Mouse (Mus musculus) adrenal gland, postnatal 4 days (tissue): ENCODE results near the gene Rslcan18. TPM values are rescaled to one million over a fixed set of nuclear protein-coding genes. Genes with fewer than 3 reads are reported as not detected.
A peak's percentile ranks its signal among the peaks of the same experiment; 100 is the strongest.
"Not testable (repeated sequence)": the region's sequence is repeated elsewhere in the genome, so short reads cannot be mapped to it uniquely, and the experiment has no call there.

Experiments used
- DNase-seq, 2 experiments: peaks; one replicate each; pipeline ENCODE4 v3.0.0; 2021 to 2022; ENCODE audit warnings: low spot score in 2 of 2, mixed read lengths in 2 of 2
- long read RNA-seq, 2 experiments: library from polyadenylated mRNA; stranded (forward); transcript quantifications; one replicate each; pipeline ENCODE4 v2.0.0; 2021
- total RNA-seq, 2 experiments: library from RNA; stranded (reverse); gene quantifications; 2 replicates each; pipeline ENCODE4 v1.2.3; 2021

The Rslcan18 gene
- under 1 TPM; 0.22 to 0.31 TPM for total RNA-seq
- long read RNA-seq, experiment 1, result 0 reads
- long read RNA-seq, experiment 2, partial matches to known transcripts, result 0 of 1 reads
- long read RNA-seq, experiment 2, other reads (novel, unspliced or antisense), result 1 of 1 reads

GRCm38 (mm10) chr13:67116163-67116562 lies at the start of gene Rslcan18:
Gene Rslcan18, minus strand, starts transcription at chr13:67116263.
- DNase-seq, result not testable (repeated sequence)

GRCm38 (mm10) chr13:67128038-67128721 lies 12.1 kb upstream of the Rslcan18 start:
- peak; percentile 18 to 51 for DNase-seq

GRCm38 (mm10) chr13:67127507-67127906 lies 11.4 kb upstream of the Rslcan18 start:
- not testable (repeated sequence) for DNase-seq

- no peak for DNase-seq
Measured at GRCm38 (mm10) chr13:67124460-67124859, 8.4 kb upstream of the Rslcan18 start.

- DNase-seq, result not testable (repeated sequence)
Measured at GRCm38 (mm10) chr13:67121360-67121759, 5.3 kb upstream of the Rslcan18 start, which contains the start of gene Zfp759. Gene Zfp759, plus strand, starts transcription at chr13:67121660.

- DNase-seq, result no peak
Measured at GRCm38 (mm10) chr13:67113287-67113686, 2.8 kb downstream of the Rslcan18 start.

GRCm38 (mm10) chr13:67112096-67112495 lies 4.0 kb downstream of the Rslcan18 start:
- no peak for DNase-seq

GRCm38 (mm10) chr13:67108821-67109206 lies 7.2 kb downstream of the Rslcan18 start:
- no peak for DNase-seq

GRCm38 (mm10) chr13:67108194-67108820 lies 7.8 kb downstream of the Rslcan18 start, which contains the start of gene Gm28557:
Gene Gm28557, minus strand, starts transcription at chr13:67108604.
- DNase-seq, result peak; percentile 14 to 71

- no peak for DNase-seq
Measured at GRCm38 (mm10) chr13:67107681-67108080, 8.4 kb downstream of the Rslcan18 start.

- DNase-seq, result no peak
Measured at GRCm38 (mm10) chr13:67097876-67098275, 18.2 kb downstream of the Rslcan18 start, which contains the start of gene Zfp708. Gene Zfp708, minus strand, starts transcription at chr13:67097976.

- no peak for DNase-seq
Measured at GRCm38 (mm10) chr13:67090154-67090553, 25.9 kb downstream of the Rslcan18 start.

- DNase-seq, result no peak
Measured at GRCm38 (mm10) chr13:67081946-67082345, 34.1 kb downstream of the Rslcan18 start.

- peak; percentile 42 to 54 for DNase-seq
Measured at GRCm38 (mm10) chr13:67081142-67081713, 34.8 kb downstream of the Rslcan18 start.

GRCm38 (mm10) chr13:67077244-67077643 lies 38.8 kb downstream of the Rslcan18 start:
- DNase-seq, result no peak

GRCm38 (mm10) chr13:67072786-67073185 lies 43.3 kb downstream of the Rslcan18 start:
- no peak for DNase-seq

- DNase-seq, result no peak
Measured at GRCm38 (mm10) chr13:67065386-67065785, 50.7 kb downstream of the Rslcan18 start.

GRCm38 (mm10) chr13:67062427-67062826 lies 53.6 kb downstream of the Rslcan18 start:
- no peak for DNase-seq

GRCm38 (mm10) chr13:67060786-67061358 lies 55.2 kb downstream of the Rslcan18 start, which contains the start of gene Zfp712:
Gene Zfp712, minus strand, starts transcription at chr13:67061170.
- DNase-seq, result peak; percentile 49 to 74

GRCm38 (mm10) chr13:67060161-67060785 lies 55.8 kb downstream of the Rslcan18 start:
- DNase-seq, result no peak
